Mouse (Mus musculus) CH12.LX (cell line): ENCODE data around the gene Pigx. TPM values are rescaled to one million over a fixed set of nuclear protein-coding genes. Genes with fewer than 3 reads are reported as not detected.

ENCODE experiments used
- polyA plus RNA-seq: library from polyadenylated mRNA; unstranded; fragments of >175 nt; gene quantifications from 2 replicates; pipeline ENCODE4 v1.2.1, GENCODE M21; 2012; ENCODE audit warnings: low read depth; ENCODE audit not compliant: insufficient read length
- total RNA-seq, 2 experiments: library from RNA; depleted of rRNA; stranded (reverse); fragments of 300-350 nt in 1 of 2; fragments of >200 nt in 1 of 2; gene quantifications; 2 replicates each; pipeline ENCODE4 v1.2.3; 2012 to 2014

The Pigx gene
- total and polyA plus RNA-seq, 3 experiments = 48.1 to 83.0 (median 48.1) TPM

Other genes with a start within 250 kb of the Pigx start
- 0.04 TPM in 1 of 2 replicates, not detected in the other for gene Meltf, start 220.9 kb downstream of the Pigx start, total RNA-seq (2012; rRNA removed)
- gene Meltf, start 220.9 kb downstream of the Pigx start, total RNA-seq (2014; rRNA removed) = 0.05 and 0.09 TPM in 2 replicates
- gene Meltf, start 220.9 kb downstream of the Pigx start, polyA plus RNA-seq = 0.07 and 0.10 TPM in 2 replicates
- gene Pigz, start 165.9 kb downstream of the Pigx start, total RNA-seq (2012; rRNA removed) = 1.1 and 1.4 TPM in 2 replicates
- 2.8 and 2.9 TPM in 2 replicates for gene Pigz, start 165.9 kb downstream of the Pigx start, total RNA-seq (2014; rRNA removed)
- gene Pigz, start 165.9 kb downstream of the Pigx start, polyA plus RNA-seq = 6.4 and 7.1 TPM in 2 replicates
- 48.0 and 50.1 TPM in 2 replicates for gene 0610012G03Rik, start 151.2 kb downstream of the Pigx start, total RNA-seq (2012; rRNA removed)
- 33.0 and 38.0 TPM in 2 replicates for gene 0610012G03Rik, start 151.2 kb downstream of the Pigx start, total RNA-seq (2014; rRNA removed)
- 23.3 and 29.4 TPM in 2 replicates for gene 0610012G03Rik, start 151.2 kb downstream of the Pigx start, polyA plus RNA-seq
- 85.9 and 102 TPM in 2 replicates for gene Ncbp2, start 151.2 kb downstream of the Pigx start, total RNA-seq (2012; rRNA removed)
- 34.9 and 39.1 TPM in 2 replicates for gene Ncbp2, start 151.2 kb downstream of the Pigx start, total RNA-seq (2014; rRNA removed)
- gene Ncbp2, start 151.2 kb downstream of the Pigx start, polyA plus RNA-seq = 178 and 250 TPM in 2 replicates
- 19.3 and 22.1 TPM in 2 replicates for gene Senp5, start 96.5 kb downstream of the Pigx start, total RNA-seq (2012; rRNA removed)
- gene Senp5, start 96.5 kb downstream of the Pigx start, total RNA-seq (2014; rRNA removed) = 31.2 and 32.5 TPM in 2 replicates
- gene Senp5, start 96.5 kb downstream of the Pigx start, polyA plus RNA-seq = 27.2 and 28.8 TPM in 2 replicates
- gene Pak2, start 20.4 kb downstream of the Pigx start, total RNA-seq (2012; rRNA removed) = 37.2 and 43.5 TPM in 2 replicates
- gene Pak2, start 20.4 kb downstream of the Pigx start, total RNA-seq (2014; rRNA removed) = 69.8 and 73.1 TPM in 2 replicates
- 69.0 and 79.7 TPM in 2 replicates for gene Pak2, start 20.4 kb downstream of the Pigx start, polyA plus RNA-seq
- gene Cep19, start 60 bp upstream of the Pigx start, total RNA-seq (2012; rRNA removed) = 17.6 and 23.0 TPM in 2 replicates
- 31.3 and 37.3 TPM in 2 replicates for gene Cep19, start 60 bp upstream of the Pigx start, total RNA-seq (2014; rRNA removed)
- gene Cep19, start 60 bp upstream of the Pigx start, polyA plus RNA-seq = 29.4 and 34.9 TPM in 2 replicates
- 49.6 and 54.9 TPM in 2 replicates for gene Nrros, start 65.9 kb upstream of the Pigx start, total RNA-seq (2012; rRNA removed)
- 55.1 and 64.3 TPM in 2 replicates for gene Nrros, start 65.9 kb upstream of the Pigx start, total RNA-seq (2014; rRNA removed)
- 52.2 and 71.0 TPM in 2 replicates for gene Nrros, start 65.9 kb upstream of the Pigx start, polyA plus RNA-seq
- not detected in 2 replicates for gene Bex6, start 80.1 kb upstream of the Pigx start, total RNA-seq (2012; rRNA removed)
- not detected in 2 replicates for gene Bex6, start 80.1 kb upstream of the Pigx start, total RNA-seq (2014; rRNA removed)
- gene Bex6, start 80.1 kb upstream of the Pigx start, polyA plus RNA-seq = not detected in 2 replicates
- gene Fbxo45, start 147.4 kb upstream of the Pigx start, total RNA-seq (2012; rRNA removed) = 22.4 and 24.0 TPM in 2 replicates
- 24.4 and 25.4 TPM in 2 replicates for gene Fbxo45, start 147.4 kb upstream of the Pigx start, total RNA-seq (2014; rRNA removed)
- 20.0 and 21.4 TPM in 2 replicates for gene Fbxo45, start 147.4 kb upstream of the Pigx start, polyA plus RNA-seq
- gene Wdr53, start 147.5 kb upstream of the Pigx start, total RNA-seq (2012; rRNA removed) = 22.7 and 26.1 TPM in 2 replicates
- 56.4 and 57.3 TPM in 2 replicates for gene Wdr53, start 147.5 kb upstream of the Pigx start, total RNA-seq (2014; rRNA removed)
- 28.6 and 38.9 TPM in 2 replicates for gene Wdr53, start 147.5 kb upstream of the Pigx start, polyA plus RNA-seq
- gene Smco1, start 171.7 kb upstream of the Pigx start, total RNA-seq (2012; rRNA removed) = not detected in 2 replicates
- not detected in 2 replicates for gene Smco1, start 171.7 kb upstream of the Pigx start, total RNA-seq (2014; rRNA removed)
- not detected in 2 replicates for gene Smco1, start 171.7 kb upstream of the Pigx start, polyA plus RNA-seq
- gene Rnf168, start 177.7 kb upstream of the Pigx start, total RNA-seq (2012; rRNA removed) = 22.2 and 23.9 TPM in 2 replicates
- 37.9 and 40.7 TPM in 2 replicates for gene Rnf168, start 177.7 kb upstream of the Pigx start, total RNA-seq (2014; rRNA removed)
- 20.5 TPM in 2 replicates for gene Rnf168, start 177.7 kb upstream of the Pigx start, polyA plus RNA-seq
- gene Ubxn7, start 232.5 kb upstream of the Pigx start, total RNA-seq (2012; rRNA removed) = 18.5 and 26.8 TPM in 2 replicates
- 28.0 and 32.8 TPM in 2 replicates for gene Ubxn7, start 232.5 kb upstream of the Pigx start, total RNA-seq (2014; rRNA removed)
- 25.7 and 32.5 TPM in 2 replicates for gene Ubxn7, start 232.5 kb upstream of the Pigx start, polyA plus RNA-seq